Mouse (Mus musculus) small intestine, adult 2 months (tissue): ENCODE results near the gene Meis2.

Experiments used
- CTCF ChIP-seq: fragments of 200-500 bp; IDR thresholded peaks from 2 replicates; pipeline ENCODE4 v1.5.1; 2012; ENCODE audit warnings: low read depth, mild to moderate bottlenecking, control low read depth, inconsistent platforms, low read length, moderate library complexity, mixed read lengths; ENCODE audit not compliant: insufficient replicate concordance, insufficient read length; ENCODE audit errors: extremely low read depth
- POLR2A ChIP-seq: fragments of 200-500 bp; IDR thresholded peaks from 2 replicates; pipeline ENCODE4 v1.6.1; 2012; ENCODE audit warnings: low read depth, mild to moderate bottlenecking, control low read depth, inconsistent platforms, low read length, moderate library complexity

DNA sequence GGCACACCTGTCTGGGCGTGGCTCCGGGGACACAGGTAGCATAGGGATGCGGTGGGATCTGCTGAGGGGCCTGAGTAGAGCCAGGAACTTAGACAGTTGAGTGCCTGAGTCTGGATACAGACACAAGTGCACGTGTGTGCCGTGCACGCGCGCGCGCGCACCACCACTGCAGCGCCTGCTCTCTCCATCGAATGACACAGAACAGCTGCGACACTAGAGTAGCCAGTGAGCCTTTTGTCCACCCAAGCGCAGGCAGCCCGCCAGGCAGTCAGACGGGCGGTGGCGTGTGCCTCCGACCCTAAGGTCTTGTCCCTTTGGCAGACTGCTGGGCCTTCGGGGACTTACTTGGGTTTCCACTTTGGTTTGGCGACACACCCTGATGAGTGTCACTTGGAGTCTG is 213.0 kb downstream of the Meis2 start:
- TF ChIP-seq CTCF = no peak
- TF ChIP-seq POLR2A = no peak
